Mouse (Mus musculus) spleen, embryonic (tissue): ENCODE measurements at regions not wholly inside any gene's neighbourhood (a gene's known extent, or its start where the extent isn't known, plus 50 kb on each side); places are given as distances from the start of the nearest gene placed in this dataset.

Experiments used
- CTCF ChIA-PET: fragments of 350-600 bp; sonication (Branson Sonifier 250); formaldehyde crosslinking; loops from one replicate; lab custom pipeline; 2022; lab: Charles Lee

DNA sequence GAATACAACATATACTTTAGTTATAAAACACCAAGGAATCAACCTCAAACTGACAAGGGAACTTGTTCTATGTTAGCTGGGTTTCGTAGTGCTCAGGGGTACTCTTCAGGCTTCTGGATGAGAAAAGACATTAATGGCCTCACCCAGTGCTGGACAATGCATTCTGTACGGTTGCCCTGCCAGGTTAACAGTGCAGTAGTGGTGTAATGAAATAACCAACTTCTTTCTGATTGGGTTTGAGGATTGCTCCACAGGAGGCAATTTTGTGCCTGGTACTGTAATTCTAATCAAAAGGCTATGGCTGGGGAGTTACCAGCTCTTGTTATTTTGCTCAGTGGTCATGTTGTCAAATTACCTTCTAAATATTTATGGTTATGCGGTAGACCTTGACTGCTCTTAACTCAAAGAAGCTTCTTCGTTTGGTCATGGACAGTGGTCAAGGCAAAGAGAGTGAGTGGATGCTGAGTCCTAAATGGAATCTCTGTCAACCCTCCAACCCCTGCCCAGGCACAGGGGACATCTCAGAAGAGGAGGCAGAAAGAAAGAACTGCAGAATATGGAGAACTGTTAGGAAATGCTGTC lies 158.8 kb upstream of the B3gat2 start:
- CTCF ChIA-PET: no interaction called here

DNA sequence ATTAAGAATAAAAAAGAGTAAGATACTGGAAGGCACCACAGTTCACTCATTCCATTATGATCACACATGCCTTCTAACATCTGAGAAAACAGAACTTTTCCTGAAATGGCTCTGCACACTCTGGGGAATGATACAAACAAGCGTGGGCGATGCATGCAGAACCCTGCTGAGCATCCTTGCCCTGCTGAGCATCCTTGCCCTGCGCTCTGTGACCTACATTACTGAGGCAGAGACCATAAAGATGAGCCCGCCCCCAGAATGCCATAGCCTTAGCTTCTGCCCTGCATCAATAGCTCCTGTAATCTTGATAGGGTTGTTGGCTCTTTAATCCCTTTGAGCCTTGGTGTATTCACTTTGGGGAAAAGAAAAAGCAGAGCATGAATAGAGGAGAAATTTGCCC lies 132.2 kb upstream of the B3gat2 start:
- CTCF ChIA-PET: no interaction called here

DNA sequence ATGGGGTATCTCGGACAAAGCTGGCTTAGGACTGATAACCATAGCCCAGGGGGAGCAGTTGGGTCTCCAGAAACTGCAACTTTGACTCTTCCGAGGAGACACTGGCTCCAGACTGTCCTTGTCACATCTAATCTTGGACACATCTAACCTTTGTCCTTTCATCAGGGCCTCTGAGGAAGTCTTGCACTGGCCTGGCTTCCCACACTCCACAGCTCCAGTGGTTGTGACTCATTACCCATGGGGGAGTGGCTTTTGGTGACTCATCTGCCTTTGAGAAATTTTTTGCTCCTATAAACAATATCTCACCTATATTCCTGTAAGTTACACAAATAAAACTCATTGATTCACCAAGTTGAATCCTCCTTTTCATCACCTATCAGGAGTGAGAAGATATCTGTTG lies 116.5 kb upstream of the B3gat2 start:
- CTCF ChIA-PET: no interaction called here

DNA sequence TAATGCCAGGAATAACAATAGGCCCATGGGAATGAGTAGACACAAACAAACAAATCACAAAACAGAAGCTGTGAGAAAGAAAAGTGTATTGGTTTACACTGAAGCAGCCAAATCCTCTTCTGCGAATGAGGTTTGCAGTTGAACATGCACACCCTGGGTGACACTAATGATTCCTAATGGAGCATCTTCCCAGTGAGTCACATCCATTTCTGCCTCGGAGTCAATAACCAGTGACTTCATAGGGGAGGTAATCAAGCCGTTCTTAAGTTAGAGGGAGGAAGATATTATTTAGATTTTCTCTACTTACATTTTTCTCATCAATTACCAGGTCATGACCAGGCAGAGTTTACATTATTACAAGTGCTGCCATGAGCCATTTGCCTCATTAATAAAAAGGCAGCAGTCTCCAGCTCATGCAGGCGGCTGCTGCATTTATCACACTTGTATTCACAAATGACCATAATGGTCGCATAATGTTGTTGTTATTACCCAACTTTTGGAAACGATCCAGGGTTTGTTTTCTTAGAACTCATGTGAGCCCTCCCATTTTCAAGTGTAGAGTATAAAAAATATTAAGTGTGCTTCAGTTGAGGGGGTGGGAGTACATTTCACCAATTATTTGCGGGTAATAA lies 112.6 kb upstream of the B3gat2 start:
- CTCF ChIA-PET: no interaction called here

DNA sequence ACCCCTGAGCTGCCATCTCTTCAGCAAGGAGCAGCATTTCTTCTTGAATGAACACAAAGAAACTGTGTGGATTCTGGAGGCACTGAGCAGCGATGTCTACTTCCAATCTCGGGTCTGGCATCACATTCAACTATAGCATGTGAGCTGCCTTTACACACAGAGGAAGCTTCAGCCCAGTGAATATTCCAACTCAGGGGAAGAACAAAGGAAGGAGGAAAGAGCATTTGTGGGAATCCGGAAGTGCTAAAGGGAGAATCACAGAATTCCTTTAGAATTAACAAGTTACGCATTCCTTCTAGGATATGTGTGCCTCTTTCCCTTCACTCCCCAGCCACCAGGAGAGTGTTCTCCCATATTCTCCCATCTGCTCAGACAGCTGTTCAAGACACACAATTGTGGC lies 111.7 kb upstream of the B3gat2 start:
- CTCF ChIA-PET: no interaction called here

DNA sequence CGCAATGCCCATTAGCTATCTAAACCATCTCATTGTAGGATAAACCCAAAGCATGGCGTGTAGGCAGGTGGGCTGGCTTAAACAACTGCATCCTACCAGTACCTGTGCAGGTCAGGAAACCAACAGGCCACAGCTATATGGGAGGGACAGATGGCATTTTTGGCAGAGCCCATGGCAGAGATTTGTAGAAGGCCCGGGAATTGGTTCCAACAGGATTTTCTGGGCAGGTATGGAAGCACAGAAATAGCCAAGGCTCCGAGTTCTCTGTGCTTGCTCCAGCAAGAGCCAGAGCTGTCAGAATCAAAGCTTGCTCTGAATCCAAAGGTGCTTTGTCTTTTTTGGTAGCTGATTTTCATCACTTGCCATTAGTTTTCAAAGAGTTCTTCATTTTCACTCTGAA lies 107.9 kb upstream of the B3gat2 start:
- CTCF ChIA-PET: interaction anchor here (0.6 kb wide), 1 partner anchor 229 kb away, joined by 3 read pairs; no protein-coding TSS in a partner anchor

DNA sequence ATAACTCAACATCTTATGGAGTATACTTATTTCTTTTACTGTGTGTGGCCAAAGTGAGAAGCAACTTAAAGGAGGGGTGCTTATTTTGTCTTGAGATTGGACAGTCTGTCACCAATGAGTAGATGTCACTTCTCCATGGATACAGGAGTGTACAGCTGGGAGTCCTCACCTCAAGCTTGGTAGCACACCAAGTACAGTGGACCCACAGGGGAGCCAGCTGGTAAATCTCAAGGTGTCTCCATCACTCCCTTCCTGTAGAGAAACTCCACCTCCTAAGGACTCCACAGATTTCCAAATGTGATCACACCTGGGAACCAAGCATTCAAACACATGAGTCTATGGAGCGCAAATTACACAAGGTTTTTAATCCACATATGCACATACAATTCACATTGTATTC lies 105.8 kb upstream of the B3gat2 start:
- CTCF ChIA-PET: no interaction called here

DNA sequence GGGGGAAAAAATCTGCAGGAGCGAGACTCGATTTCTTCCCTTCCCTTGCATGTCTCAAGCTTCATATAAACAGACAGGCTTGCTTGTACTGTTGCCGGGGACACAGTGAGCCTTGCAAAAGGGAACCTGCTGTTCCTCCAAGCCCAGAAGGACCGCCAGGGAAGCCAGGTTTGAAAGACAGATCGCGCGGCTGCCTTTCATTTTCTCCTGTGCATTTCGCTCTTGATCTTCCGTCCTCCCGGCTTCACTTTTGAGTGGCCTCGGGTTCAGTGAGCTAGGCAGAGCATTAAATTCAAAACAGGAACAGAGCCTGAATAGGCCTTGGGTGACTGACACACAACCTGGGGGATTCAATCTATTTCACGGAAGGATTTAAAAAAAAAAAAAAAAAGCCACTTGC lies 105.3 kb upstream of the B3gat2 start:
- CTCF ChIA-PET: no interaction called here

DNA sequence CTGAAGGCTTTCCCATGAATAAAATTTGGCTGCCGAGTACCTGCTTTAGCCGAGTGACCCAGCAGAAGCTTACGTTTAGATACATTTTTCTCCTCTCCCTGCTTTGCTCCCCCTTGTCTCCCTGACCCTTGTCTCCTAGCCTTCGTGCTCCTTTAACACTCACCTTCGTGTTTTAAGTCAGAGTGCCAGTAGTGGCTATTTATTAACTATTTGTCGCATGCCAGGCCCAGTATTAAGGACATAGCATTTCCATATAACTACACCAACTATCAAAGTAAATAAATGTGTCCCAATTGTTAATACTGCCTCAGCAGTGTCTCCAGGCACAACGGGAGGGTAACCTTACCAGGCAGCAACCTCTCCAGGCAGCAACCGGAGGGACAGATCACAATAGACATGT lies 104.8 kb upstream of the B3gat2 start:
- CTCF ChIA-PET: no interaction called here

DNA sequence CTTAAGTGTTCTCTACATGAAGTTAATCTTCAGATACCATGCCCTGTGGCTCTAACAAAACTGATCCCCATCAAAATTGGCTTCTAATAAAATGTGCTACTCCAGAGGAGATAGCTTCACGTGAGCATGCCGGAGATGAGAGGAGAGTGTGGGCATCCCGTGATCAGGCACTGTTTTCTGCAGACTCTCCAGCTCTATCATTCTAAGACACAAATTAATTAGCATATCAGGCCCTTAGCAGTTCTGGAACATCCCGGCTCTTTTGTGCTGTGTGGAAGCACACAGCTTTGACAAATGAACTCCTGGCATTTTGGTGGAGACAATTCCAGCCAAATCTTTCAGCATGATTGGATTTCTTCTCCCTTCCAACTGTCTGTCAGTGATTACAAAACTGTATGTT lies 91.0 kb upstream of the B3gat2 start:
- CTCF ChIA-PET: no interaction called here

DNA sequence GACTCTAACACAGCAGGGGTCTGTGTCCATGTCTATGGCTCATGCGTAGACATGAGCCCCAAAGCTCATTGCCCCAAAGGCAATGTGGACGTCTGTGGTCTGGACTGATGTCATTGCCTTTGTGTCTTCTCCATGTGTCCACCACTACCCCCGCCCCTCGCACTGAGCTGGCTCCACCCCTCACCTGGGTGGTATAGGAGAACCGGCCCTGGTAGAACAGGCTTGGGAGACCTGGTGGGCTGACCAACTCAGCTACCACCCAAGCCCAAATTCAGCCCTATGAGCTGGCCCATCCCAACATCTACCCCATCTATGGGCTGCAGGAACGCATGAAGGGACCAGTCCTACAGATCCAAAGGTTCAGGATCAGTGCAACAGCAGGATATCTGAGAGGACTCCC lies 87.2 kb upstream of the B3gat2 start:
- CTCF ChIA-PET: no interaction called here

DNA sequence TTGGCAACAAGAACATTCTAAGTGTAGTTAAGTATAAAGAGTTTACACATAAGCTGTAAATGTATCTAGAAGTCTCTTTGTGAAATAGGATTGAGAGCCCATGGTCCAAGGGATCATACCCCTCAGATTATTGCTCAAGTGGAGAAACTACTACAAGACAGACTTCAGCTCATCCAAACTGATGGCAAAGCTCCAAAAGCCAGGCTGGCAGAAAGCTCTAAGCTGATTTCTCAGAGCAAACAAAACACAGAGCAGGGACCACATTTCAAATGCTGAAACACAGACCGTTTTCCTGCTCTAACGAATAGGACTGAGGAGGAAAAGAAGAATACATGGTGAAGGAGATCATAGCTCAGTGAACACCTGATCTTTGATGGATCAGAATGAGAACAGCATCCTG lies 85.3 kb upstream of the B3gat2 start:
- CTCF ChIA-PET: no interaction called here

DNA sequence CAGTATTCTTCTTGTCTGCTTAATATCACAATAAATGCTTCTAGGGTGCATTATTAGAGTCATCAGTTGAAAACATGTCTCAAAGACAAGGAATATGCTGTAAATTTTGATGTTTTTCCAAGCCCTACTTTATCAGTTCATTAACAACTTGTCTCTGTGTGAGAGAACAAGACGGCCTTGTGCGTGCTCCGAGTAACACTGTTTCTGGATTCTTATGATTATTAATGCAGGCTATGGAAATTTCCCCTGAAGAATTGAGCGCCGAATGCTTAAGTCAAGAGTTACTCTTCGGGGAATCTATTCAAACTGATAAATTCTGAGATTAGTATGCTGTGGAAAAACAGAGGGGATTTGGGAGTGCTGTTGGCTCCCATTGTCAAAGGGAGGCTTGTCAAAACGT lies 72.2 kb upstream of the B3gat2 start:
- CTCF ChIA-PET: no interaction called here

DNA sequence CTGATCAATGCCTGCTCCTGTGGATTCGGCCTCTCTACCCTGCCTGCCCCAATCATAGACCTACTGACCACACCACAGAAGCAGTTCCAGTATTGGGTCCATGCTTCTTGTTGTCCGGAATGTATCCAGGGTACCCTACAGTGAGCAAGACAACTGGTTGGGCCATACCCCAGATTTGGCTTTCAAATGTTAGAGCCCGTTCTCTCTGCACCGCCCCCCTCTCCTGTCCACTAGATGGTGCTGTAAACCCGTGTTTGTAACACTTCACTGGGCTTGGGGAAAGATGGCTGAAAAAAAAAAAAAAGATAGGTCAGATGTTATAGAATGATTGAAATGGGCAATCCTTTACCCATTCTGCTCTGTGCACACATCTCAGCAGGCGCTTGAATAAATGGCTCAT lies 56.1 kb upstream of the B3gat2 start:
- CTCF ChIA-PET: interaction anchor here (0.7 to 1.6 kb wide), 4 partner anchors 58 to 331 kb away, joined by 5 to 10 read pairs (median 6); no protein-coding TSS in a partner anchor

DNA sequence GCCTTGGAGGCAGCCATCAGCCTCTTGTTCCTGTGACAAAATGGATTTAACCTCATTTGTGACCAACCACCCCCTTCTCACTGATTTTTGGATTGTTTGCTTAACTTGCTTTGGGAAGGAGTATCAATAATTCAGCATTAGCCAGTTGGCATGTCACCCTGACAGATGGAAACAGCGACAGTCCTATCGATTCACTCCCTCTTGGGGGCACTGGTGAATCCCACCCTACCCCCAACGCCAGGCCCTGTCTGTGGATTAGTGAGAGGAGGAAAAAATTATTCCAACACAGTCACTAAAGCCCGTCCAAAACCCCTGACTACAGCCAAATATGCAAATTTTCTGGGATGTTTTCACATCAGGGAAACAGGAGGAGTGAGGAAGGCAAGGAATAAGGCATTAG lies 55.1 kb upstream of the B3gat2 start:
- CTCF ChIA-PET: interaction anchor here (1.6 kb wide), 1 partner anchor 86 kb away, joined by 6 read pairs; no protein-coding TSS in a partner anchor
